Mouse (Mus musculus): ENCODE measurements around the gene Dedd2.
A peak's percentile ranks its signal among the peaks of the same experiment; 100 is the strongest.

The Dedd2 gene

GRCm38 (mm10) chr7:25246759-25247137 is 26.3 kb upstream of the Dedd2 start:
- DNase-seq (ENCODE audit: low spot score in 2 of 2), result no peak

DNA sequence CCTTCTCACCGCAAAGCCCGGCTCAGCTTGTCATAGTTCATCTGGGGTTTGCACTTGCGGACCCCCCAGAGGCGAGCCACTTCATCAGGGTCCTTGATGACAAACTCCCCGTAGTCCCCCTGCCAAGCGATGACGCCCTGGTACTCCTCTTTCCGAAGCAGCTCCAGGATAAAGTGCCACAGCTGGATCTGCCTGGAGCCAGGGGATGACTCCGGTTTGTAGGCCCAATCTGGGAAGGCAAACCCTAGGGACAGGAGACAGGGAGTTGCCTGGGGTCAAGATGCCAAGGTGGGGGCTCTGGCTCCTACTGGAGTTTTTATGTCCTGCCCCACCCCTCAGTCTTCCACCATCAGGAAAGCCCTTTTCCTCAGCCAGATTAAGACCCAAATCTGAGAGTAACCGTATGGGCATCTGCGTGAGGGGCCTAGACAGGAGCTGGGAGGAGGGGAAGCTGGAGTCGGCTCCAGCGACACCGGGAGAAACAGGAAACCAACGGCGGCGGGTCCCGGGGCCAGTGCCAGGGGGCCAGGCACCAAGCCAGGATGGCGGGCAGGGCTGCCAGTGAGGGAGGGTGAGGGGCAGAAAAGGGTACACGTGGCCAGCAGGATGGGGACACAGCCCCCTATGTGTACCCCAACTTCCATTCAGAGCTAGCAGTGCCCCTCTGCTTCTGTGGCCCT is 25.8 kb upstream of the Dedd2 start:
- peak; percentile 72 for DNase-seq (ENCODE audit: low spot score in 2 of 2)

DNA sequence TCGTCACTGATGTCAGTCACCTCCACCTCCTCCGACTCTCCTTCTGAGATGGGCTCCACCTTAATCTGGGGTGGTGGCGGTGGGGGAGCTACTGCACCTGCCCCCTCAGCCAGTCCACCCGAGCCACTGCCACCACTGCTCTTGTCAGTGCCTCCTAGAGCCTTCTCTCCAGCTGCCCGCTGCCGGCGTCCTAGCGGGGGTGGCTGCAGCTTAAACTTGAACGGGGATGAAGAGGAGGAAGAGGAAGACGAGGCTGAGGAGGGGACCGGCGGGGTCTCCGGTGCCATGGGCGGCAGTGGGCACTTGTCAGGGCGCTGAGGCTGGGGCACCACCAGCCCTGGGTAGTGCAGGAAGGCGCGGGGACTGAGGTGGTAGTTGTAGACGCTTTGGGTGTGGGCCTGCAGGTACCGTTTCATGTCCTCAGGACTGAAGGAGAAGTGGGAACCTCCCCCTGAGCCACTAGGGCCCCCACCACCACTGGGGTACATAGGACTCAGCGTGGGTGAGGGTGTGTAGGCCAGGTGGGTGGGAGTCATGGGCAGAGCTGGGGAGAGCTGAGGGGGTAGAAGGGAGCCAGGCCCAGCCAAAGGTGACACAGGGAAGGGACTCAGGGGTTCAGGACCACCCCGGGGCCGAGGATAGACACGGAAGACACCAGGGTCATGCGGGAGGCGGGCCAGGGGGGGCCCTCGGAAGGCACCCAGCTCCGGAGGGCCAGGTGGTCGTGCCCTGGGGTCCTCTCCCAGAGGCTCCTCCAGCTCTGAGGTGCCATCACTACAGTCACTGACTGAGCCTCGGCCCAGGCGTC is 24.4 kb upstream of the Dedd2 start:
- no peak for DNase-seq (ENCODE audit: low spot score in 2 of 2)

DNA sequence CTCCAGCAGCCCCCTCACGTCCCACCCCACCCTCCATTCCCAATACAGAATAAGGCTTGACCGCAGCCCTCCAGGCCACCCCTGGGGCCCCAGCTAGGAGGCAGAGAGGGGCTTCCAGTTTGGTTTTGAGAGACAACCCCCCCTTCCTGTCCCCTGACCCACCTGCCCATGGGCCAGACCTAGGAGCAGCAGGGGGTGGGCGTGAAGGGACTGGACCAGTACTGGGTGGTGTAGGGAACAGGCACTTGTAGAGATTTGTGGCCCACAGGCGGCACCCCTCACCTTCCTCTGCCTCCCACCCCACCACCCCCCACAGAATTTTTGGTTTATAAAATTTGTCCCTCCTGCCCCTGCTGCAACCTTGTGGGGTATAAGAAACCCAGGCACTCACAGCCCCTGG is 22.9 kb upstream of the Dedd2 start:
- no peak for DNase-seq (ENCODE audit: low spot score in 2 of 2)

- peak; percentile 78 to 84 for DNase-seq (ENCODE audit: low spot score in 2 of 2)
Observed at GRCm38 (mm10) chr7:25241062-25241461, 20.6 kb upstream of the Dedd2 start.

DNA sequence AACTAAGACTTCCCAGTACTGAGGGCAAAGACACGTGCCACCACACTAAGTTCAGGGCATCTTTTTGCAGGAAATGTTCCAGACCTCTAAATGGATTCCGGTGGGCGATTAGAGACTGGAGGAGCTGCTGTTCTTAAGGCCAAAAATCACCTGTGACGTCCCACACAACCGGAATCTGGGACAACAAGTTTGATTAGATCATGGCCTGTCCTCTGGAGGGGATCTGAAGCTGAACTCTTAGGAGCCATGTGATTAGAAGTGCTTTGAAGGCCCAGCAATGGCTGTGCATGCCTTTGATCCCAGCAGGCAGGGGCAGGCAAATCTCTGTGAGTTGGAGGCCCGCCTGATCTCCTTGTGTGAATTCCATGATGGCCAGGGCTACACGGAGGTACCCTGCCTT is 20.2 kb upstream of the Dedd2 start:
- DNase-seq (ENCODE audit: low spot score in 2 of 2), result no peak

DNA sequence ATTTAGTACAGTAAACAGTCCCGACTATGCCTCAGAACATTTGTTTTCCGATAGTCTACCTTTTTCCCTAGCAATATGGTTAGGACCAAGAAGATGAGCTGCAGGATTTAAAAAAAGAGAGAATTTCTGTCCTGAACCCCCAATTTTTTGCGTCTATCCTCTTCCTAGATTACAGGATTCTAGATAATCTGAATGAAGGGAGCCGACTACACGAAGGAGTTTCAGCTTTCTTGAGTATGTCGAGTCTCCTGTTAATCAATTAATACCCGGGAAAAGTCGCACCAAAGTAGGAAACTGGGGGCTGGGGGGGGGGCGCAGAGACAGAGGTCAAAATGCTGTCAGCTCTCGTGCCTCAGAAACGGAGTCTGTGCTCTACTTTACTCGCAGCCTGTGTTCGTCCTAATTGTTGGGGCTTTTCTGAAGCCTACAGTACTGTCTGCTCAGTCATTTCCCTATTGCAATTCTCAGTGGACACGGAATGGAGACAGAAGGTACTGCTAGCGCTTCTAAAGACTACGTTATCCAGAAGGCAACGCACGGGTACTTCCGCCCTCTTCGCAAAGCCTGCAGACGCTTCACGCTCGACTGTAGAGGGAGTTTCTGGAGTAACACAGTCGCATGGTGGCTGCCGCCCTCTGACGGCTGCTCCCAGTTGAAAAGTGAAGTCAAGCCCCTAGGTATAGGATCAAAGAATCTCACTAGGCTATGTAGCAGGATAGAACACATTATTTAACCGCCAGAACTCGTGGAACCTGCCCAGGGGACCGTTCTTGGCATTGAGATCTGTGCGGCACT is 18.6 kb upstream of the Dedd2 start:
- peak; percentile 80 to 85 for DNase-seq (ENCODE audit: low spot score in 2 of 2)

DNA sequence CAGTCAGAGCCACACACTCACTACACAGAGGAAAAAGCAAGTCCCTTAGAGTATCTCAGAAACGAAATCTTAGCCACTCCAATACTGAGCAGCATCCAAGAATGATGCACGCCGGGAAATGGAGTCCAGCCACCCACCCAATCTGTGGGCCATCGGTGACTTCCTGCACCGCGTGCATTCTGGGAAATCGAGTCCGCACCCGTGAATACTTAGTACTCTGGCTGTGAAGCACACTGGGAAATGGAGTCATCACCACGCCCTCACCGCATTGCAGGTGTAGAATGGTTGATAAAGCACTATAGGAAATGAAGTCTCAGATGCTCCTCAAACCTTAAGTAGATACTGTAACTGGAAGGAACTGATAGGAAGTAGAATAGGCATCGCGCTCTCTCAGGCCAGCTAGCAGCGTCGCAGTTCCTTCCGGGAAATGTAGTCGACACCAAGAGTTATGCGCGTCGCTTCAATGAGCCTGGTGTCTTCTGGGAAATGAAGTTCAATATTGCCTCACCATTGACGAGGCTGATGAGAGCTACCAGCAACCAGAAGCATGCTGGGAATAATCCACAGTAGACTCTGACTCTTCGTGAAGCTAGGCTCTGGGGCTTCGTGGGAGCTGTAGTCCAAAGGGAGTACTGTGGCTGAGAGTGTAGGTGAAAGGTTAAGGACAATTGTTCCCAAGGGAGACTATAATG is 17.7 kb upstream of the Dedd2 start:
- peak; percentile 91 to 93 for DNase-seq (ENCODE audit: low spot score in 2 of 2)

DNA sequence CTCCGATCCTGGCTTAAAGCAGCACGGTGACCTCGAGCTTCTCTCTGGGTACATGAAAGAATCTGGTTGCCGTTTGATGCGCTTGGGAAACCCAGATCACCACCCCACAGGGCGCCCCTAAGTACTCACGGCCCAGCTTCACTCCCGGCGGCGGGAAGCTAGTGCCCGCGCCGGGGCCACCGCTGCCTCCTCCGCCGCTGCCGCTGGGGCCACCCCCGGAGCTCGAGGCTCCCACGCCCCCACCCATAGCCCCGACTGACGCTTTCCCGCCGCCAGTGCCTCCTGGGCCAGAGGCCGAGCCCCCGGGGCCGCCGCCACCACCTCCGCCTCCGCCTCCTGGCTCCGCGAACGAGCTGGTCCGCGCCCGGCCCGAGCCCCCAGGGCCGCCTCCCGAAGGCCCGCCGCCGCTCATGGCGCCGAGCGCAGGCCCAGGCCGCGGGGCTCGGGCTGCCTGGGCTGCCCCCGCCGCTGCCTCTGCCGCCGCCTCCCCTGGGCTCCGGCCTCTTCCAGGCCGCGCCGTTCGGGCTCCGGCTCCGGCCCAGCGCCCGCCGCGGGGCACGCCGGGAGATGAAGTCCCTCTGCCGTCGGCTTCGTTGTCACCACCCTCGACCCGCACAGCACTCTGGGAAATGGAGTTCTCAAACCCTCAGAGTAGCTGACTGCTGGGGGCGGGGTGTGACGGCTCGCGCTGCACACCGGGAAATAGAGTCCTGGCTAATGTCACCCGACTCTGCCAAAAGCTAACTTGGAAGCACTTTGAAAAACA is 17.0 kb upstream of the Dedd2 start, which contains the start of gene Gsk3a:
Gene Gsk3a (minus strand): TSS at position 603 of the 766 bp plus-strand sequence.
- DNase-seq (ENCODE audit: low spot score in 2 of 2), result peak; percentile 96

GRCm38 (mm10) chr7:25235526-25235925 is 15.1 kb upstream of the Dedd2 start:
- peak in 1 of 2 experiments; percentile 6 for DNase-seq (ENCODE audit: low spot score in 2 of 2)

GRCm38 (mm10) chr7:25233061-25233460 is 12.6 kb upstream of the Dedd2 start:
- DNase-seq (ENCODE audit: low spot score in 2 of 2), result no peak

GRCm38 (mm10) chr7:25232101-25232648 is 11.8 kb upstream of the Dedd2 start:
- DNase-seq (ENCODE audit: low spot score in 2 of 2), result no peak

GRCm38 (mm10) chr7:25230690-25231285 is 10.4 kb upstream of the Dedd2 start:
- no peak for DNase-seq (ENCODE audit: low spot score in 2 of 2)

- no peak for DNase-seq (ENCODE audit: low spot score in 2 of 2)
Observed at GRCm38 (mm10) chr7:25227523-25228300, 7.3 kb upstream of the Dedd2 start.

DNA sequence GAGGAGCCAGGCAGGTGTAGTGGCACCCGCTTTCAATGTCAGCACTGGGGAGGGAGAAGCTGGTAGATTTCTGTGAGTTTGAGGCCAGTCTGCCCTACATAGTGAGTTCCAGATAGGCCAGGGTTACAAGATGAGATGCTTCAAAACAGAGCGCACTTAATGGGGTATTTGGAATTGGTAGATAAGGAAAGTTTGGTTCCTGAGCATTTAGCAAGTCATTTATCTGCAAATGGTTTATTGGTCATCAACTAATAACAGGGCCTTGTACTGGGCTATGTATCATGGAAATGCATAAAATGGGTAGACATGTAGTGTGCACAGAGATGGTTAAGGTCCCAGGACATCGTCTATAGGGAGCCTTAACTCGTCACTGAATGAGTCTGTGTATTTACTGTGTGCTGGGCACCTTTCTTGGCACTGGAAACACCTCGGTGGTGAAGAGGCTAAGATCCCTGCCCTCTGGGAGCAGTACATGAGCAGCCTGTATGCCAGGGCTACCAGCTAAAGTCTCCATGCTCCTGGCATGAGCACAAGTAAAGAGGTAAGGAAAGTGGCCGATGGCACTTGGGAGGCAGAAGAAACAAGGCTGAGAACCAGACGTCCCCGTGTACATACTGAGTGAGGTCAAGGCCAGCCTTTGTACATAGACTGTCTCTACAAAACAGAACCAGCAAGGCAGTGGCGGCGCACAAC is 2.0 kb upstream of the Dedd2 start:
- no peak for DNase-seq (ENCODE audit: low spot score in 2 of 2)

- DNase-seq (ENCODE audit: low spot score in 2 of 2), result peak; percentile 96 to 98
Observed at GRCm38 (mm10) chr7:25221102-25221883, 878 bp upstream of the Dedd2 start, which contains the start of gene Zfp526. Gene Zfp526, plus strand, starts transcription at chr7:25221425.

DNA sequence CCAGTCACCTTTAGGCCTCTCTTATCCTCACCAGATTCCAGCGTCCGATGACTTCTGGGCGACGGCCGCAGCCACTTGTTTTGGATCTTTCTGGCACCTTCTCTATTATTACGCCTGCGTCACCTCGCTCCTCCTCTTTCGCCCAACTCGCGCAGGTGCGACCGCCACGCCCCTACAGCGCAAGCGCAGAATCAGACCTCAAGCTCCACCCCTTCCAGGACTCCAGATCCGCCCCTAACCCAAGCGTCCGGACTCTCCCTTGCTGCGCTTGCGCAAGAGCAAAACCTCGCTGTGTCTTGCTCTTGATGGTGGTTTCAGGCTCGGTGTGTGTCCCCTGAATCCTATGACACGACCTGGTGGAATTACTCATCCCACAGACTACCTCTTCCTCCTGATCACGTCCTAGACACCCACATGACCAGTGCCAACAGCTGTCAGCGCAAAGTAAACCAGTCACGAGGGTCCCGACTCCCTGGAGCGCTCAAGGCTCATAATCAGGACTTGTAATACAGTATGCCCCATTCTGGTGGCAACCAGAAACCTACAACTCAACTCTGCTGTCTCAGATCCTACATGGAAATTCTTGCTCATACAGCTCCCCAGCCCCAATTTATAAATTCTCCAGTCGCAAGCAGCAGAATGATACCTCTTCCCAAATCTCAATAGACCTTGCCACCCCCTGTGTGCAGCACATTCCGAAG is 509 bp downstream of the Dedd2 start:
- peak; percentile 89 to 93 for DNase-seq (ENCODE audit: low spot score in 2 of 2)

All from frontal cortex, postnatal 14 days (tissue).